Mouse (Mus musculus) kidney, adult 2 months (tissue): ENCODE measurements around the gene A530016L24Rik. TPM values are rescaled to one million over a fixed set of nuclear protein-coding genes. Genes with fewer than 3 reads are reported as not detected.

Source experiments
- DNase-seq: peaks from one replicate; pipeline ENCODE4 v3.0.0; 2021
- H3K27ac ChIP-seq: fragments of 200-500 bp; 2 replicates; pipeline ENCODE4 v1.5.1; 2012; ENCODE audit warnings: low read depth, low read length, control low read depth, inconsistent platforms; ENCODE audit not compliant: insufficient read depth
- H3K27me3 ChIP-seq: fragments of 200-500 bp; replicated peaks from 2 replicates; pipeline ENCODE4 v1.6.1; 2012; ENCODE audit warnings: mild to moderate bottlenecking, moderate library complexity, low read length, inconsistent platforms; ENCODE audit not compliant: control insufficient read depth, insufficient read depth
- H3K36me3 ChIP-seq: fragments of 200-500 bp; 2 replicates; pipeline ENCODE4 v1.6.1; 2012; ENCODE audit warnings: mild to moderate bottlenecking, moderate library complexity, low read length, inconsistent platforms; ENCODE audit not compliant: control insufficient read depth, insufficient read depth
- H3K4me1 ChIP-seq: fragments of 200-500 bp; 2 replicates; pipeline ENCODE4 v1.6.1; 2011; ENCODE audit warnings: low read length; ENCODE audit not compliant: control insufficient read depth, insufficient read depth
- H3K4me3 ChIP-seq: fragments of 200-500 bp; 2 replicates; pipeline ENCODE4 v1.5.1; 2011; ENCODE audit warnings: mild to moderate bottlenecking, low read depth, low read length, control low read depth; ENCODE audit not compliant: insufficient read depth
- CTCF ChIP-seq: fragments of 200-500 bp; conservative IDR thresholded peaks from 2 replicates; pipeline ENCODE4 v1.5.1; 2011; ENCODE audit warnings: low read depth, mild to moderate bottlenecking, control low read depth, low read length, moderate library complexity, mixed read lengths; ENCODE audit not compliant: insufficient read depth, insufficient read length
- POLR2A ChIP-seq: fragments of 200-500 bp; IDR thresholded peaks from one replicate; pipeline ENCODE4 v1.6.1; 2011; ENCODE audit warnings: low read depth, low read length, control low read depth
- WGBS: fragments of 180-500 bp; shearing (Covaris S2); methylation state at CpG from one replicate; pipeline ENCODE4 v1.1.7; 2018; 5-methylcytosine and 5-hydroxymethylcytosine counted together
- polyA plus RNA-seq: library from polyadenylated mRNA; depleted of rRNA; stranded (reverse); fragments of >200 nt; gene quantifications from 2 replicates; pipeline ENCODE4 v1.2.3, GENCODE M21; 2012; rRNA removed

A530016L24Rik gene
- polyA plus RNA-seq, 1 experiment: 11.4 TPM

GRCm38 (mm10) chr12:112546110-112546509 lies 56.9 kb downstream of the A530016L24Rik start:
- no peak for DNase-seq
- peaks cover 3% of the 10 kb centered on the region; the same call in 1 of the 2 replicates for H3K4me1 ChIP-seq
- WGBS: 95% methylated on average over 8 of the region's 8 CpGs
- no peaks in the 10 kb centered on the region for H3K36me3 ChIP-seq
- no peak for TF ChIP-seq CTCF
- no peak for TF ChIP-seq POLR2A
- no peaks in the 10 kb centered on the region for H3K27me3 ChIP-seq
- no peak overlapping the region for H3K4me3 ChIP-seq
- H3K27ac ChIP-seq: no peak overlapping the region

GRCm38 (mm10) chr12:112549287-112549686 lies 60.0 kb downstream of the A530016L24Rik start:
- Histone ChIP-seq H3K27me3 (no peaks in the 10 kb centered on the region), H3K27ac (no peak overlapping the region), H3K4me3 (no peak overlapping the region), H3K4me1 (no peaks in the 10 kb centered on the region), H3K36me3 (no peaks in the 10 kb centered on the region)
- no peak for TF ChIP-seq POLR2A
- no peak for TF ChIP-seq CTCF
- no peak for DNase-seq
- 100% methylated on average over 1 of the region's 1 CpGs for WGBS

Other genes starting within 250 kb of the A530016L24Rik start
- 0.45 and 1.0 TPM in 2 replicates for gene Tmem179, start 27.3 kb downstream of the A530016L24Rik start, polyA plus RNA-seq
- gene Inf2, start 99.3 kb downstream of the A530016L24Rik start, polyA plus RNA-seq: 8.9 and 9.6 TPM in 2 replicates
- gene Adssl1, start 130.6 kb downstream of the A530016L24Rik start, polyA plus RNA-seq: 8.1 and 10.4 TPM in 2 replicates
- gene Siva1, start 155.2 kb downstream of the A530016L24Rik start, polyA plus RNA-seq: 27.7 and 27.8 TPM in 2 replicates
- gene Akt1, start 185.4 kb downstream of the A530016L24Rik start, polyA plus RNA-seq: 85.3 and 90.6 TPM in 2 replicates
- 10.7 and 12.1 TPM in 2 replicates for gene Zbtb42, start 189.4 kb downstream of the A530016L24Rik start, polyA plus RNA-seq
- 63.4 and 75.3 TPM in 2 replicates for gene Cep170b, start 231.0 kb downstream of the A530016L24Rik start, polyA plus RNA-seq